Mouse (Mus musculus): ENCODE data around the gene Ywhaq. TPM values are rescaled to one million over a fixed set of nuclear protein-coding genes. Genes with fewer than 3 reads are reported as not detected.

Ywhaq gene
- polyA plus RNA-seq, 2 experiments, result 74.0 to 202 TPM

DNA sequence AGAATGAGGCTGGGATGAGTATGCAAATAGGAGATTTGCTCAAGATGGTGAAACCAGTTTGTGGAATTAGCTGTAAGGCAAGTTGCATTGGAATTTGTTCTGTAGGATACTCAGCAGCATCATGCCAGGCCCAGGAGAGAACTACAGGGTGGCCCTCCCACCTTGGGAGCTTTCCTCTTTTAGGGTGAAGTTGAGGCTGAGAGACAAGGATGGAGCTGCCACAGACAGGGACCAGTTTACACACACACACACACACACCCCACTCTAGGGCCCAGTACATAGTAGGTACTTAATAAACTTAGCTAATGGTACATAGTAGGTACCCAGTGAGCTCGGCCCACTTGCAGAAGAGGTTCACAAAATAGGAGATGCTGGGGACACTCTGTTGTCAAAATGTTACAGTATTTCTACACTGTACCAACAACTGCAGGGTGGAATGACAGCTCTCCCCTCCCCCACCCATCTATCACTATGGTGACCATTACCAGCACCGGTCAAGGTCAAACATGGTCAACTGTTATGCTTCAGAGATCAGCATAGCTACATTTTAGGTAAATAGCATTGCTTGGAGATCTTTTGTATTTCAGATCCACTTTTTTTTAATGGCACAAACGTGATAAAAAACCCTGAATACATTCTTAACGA is 21.4 kb upstream of the Ywhaq start:
- Histone ChIP-seq H3K27ac (no peak overlapping the region), H3K4me2 (ENCODE audit: low read depth) (no peak overlapping the region), H3K27me3 (ENCODE audit: control insufficient read depth, insufficient read depth, low read length) (no peaks in the 10 kb centered on the region), H3K4me3 (ENCODE audit: insufficient read depth in 1 of 2, low read depth in 2 of 2, low read length in 2 of 2) (no peak overlapping the region), H3K4me1 (replicated peaks; ENCODE audit: control insufficient read depth in 2 of 2, insufficient read depth in 2 of 2, low read length in 1 of 2) (peaks cover 0 to 2% of the 10 kb centered on the region in 2 experiments; a peak in 1 of 4 replicates), H3K9me3 (ENCODE audit: control insufficient read depth, low read length) (no peaks in the 10 kb centered on the region), H3K9ac (replicated peaks) (no peak overlapping the region), H3K36me3 (replicated peaks; ENCODE audit: control insufficient read depth, insufficient read depth, low read depth) (no peaks in the 10 kb centered on the region)
- DNase-seq (ENCODE audit: low read depth in 3 of 3, low spot score in 3 of 3) (no peak), ATAC-seq (ENCODE audit: insufficient read depth) (no peak)
- no peak for TF ChIP-seq CTCF (IDR thresholded peaks at IDR 0.05; ENCODE audit: low read depth)
- TF ChIP-seq EP300 (IDR thresholded peaks at IDR 0.05; ENCODE audit: low read depth), result no peak
- WGBS (ENCODE audit: insufficient replicate concordance), result 56% methylated on average over 4 of the region's 4 CpGs

DNA sequence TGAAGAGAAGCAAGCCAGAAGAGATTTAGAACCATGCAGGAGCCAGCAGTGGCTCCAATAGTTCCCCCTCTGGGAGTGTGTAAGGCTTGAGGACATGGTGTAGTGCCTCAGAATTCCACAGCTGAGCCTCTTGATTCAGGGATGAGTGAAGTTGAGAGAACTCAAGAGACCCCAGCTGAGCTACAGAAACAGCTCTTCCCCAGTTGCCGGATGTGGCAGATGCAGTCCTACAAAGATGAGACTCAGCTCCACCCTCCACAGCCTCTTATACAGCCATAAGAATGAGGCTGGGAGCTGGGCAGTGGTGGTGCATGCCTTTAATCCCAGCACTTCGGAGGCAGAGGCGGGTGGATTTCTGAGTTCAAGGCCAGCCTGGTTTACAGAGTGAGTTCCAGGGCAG is 20.9 kb upstream of the Ywhaq start:
- ATAC-seq (ENCODE audit: insufficient read depth) (no peak), DNase-seq (ENCODE audit: low read depth in 3 of 3, low spot score in 3 of 3) (no peak)
- no peak overlapping the region for H3K4me3 ChIP-seq (ENCODE audit: insufficient read depth in 1 of 2, low read depth in 2 of 2, low read length in 2 of 2)
- H3K9me3 ChIP-seq (ENCODE audit: control insufficient read depth, low read length), result no peaks in the 10 kb centered on the region
- H3K4me2 ChIP-seq (ENCODE audit: low read depth), result no peak overlapping the region
- TF ChIP-seq EP300 (IDR thresholded peaks at IDR 0.05; ENCODE audit: low read depth) (no peak), CTCF (IDR thresholded peaks at IDR 0.05; ENCODE audit: low read depth) (no peak)
- WGBS (ENCODE audit: insufficient replicate concordance), result 38% methylated on average over 3 of the region's 3 CpGs
- no peak overlapping the region for H3K9ac ChIP-seq (replicated peaks)
- H3K4me1 ChIP-seq (replicated peaks; ENCODE audit: control insufficient read depth in 2 of 2, insufficient read depth in 2 of 2, low read length in 1 of 2), result peaks cover 0 to 2% of the 10 kb centered on the region in 2 experiments; a peak in 1 of 4 replicates
- H3K27ac ChIP-seq, result no peak overlapping the region
- no peaks in the 10 kb centered on the region for H3K36me3 ChIP-seq (replicated peaks; ENCODE audit: control insufficient read depth, insufficient read depth, low read depth)
- no peaks in the 10 kb centered on the region for H3K27me3 ChIP-seq (ENCODE audit: control insufficient read depth, insufficient read depth, low read length)

DNA sequence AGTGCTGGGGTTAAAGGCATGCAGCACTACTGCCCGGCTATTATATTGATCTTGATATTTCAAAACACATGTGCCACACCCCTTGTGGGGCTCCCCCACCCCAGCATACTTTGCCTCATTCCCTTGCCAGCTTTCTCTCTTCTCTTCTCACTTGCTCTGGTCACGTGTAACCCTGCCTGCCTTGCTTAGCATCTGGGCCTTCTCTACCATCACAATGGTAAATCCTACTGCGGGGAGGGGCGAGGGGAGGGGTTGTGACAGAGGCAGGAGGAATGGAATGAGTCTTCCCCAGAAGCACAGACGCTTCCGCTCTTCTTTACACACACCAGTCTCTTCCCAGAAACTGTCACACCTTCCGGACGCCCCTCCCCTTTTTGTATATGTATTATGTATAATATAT is 14.5 kb upstream of the Ywhaq start:
- Histone ChIP-seq H3K27me3 (ENCODE audit: control insufficient read depth, insufficient read depth, low read length) (no peaks in the 10 kb centered on the region), H3K4me3 (ENCODE audit: insufficient read depth in 1 of 2, low read depth in 2 of 2, low read length in 2 of 2) (no peak overlapping the region), H3K4me2 (ENCODE audit: low read depth) (no peak overlapping the region), H3K9me3 (ENCODE audit: control insufficient read depth, low read length) (no peaks in the 10 kb centered on the region), H3K27ac (no peak overlapping the region), H3K9ac (replicated peaks) (no peak overlapping the region), H3K36me3 (replicated peaks; ENCODE audit: control insufficient read depth, insufficient read depth, low read depth) (no peaks in the 10 kb centered on the region), H3K4me1 (replicated peaks; ENCODE audit: control insufficient read depth in 2 of 2, insufficient read depth in 2 of 2, low read length in 1 of 2) (peaks cover 0 to 2% of the 10 kb centered on the region in 2 experiments; a peak in 1 of 4 replicates)
- TF ChIP-seq EP300 (IDR thresholded peaks at IDR 0.05; ENCODE audit: low read depth) (no peak), CTCF (IDR thresholded peaks at IDR 0.05; ENCODE audit: low read depth) (no peak)
- ATAC-seq (ENCODE audit: insufficient read depth) (no peak), DNase-seq (ENCODE audit: low read depth in 3 of 3, low spot score in 3 of 3) (no peak)
- 57% methylated on average over 8 of the region's 8 CpGs for WGBS (ENCODE audit: insufficient replicate concordance)

DNA sequence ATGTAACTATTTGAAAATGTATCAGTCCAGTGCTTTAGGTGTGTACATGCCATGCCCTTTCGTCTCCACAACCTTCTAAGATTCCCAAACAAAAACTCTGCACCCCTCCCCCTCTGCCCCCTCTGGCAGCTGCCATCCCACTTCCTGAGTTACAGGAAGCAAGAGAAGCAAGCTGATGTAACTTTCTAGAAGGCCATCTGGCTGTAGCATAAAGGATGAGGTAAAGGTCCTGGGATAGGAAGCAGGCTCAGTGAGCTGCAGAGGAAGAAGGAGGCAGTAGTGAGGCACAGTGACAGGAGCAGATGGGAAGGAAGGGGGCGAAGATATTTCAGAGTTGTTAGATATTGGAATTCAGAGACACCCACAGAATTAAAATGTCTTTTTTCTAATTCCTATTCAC is 13.6 kb upstream of the Ywhaq start:
- Histone ChIP-seq H3K4me3 (ENCODE audit: insufficient read depth in 1 of 2, low read depth in 2 of 2, low read length in 2 of 2) (no peak overlapping the region), H3K36me3 (replicated peaks; ENCODE audit: control insufficient read depth, insufficient read depth, low read depth) (no peaks in the 10 kb centered on the region), H3K9me3 (ENCODE audit: control insufficient read depth, low read length) (no peaks in the 10 kb centered on the region), H3K9ac (replicated peaks) (no peak overlapping the region), H3K4me1 (replicated peaks; ENCODE audit: control insufficient read depth in 2 of 2, insufficient read depth in 2 of 2, low read length in 1 of 2) (peaks cover 0 to 4% of the 10 kb centered on the region in 2 experiments; a peak in 2 of 4 replicates), H3K27me3 (ENCODE audit: control insufficient read depth, insufficient read depth, low read length) (no peaks in the 10 kb centered on the region), H3K4me2 (ENCODE audit: low read depth) (no peak overlapping the region), H3K27ac (no peak overlapping the region)
- TF ChIP-seq CTCF (IDR thresholded peaks at IDR 0.05; ENCODE audit: low read depth) (0 out of 2 replicates have a peak, but pooled peaks have one; percentile 4), EP300 (IDR thresholded peaks at IDR 0.05; ENCODE audit: low read depth) (no peak)
- whole genome bisulfite sequencing (ENCODE audit: insufficient replicate concordance), result 38% methylated on average over 2 of the region's 2 CpGs
- DNase-seq (ENCODE audit: low read depth in 3 of 3, low spot score in 3 of 3) (no peak), ATAC-seq (ENCODE audit: insufficient read depth) (no peak)

DNA sequence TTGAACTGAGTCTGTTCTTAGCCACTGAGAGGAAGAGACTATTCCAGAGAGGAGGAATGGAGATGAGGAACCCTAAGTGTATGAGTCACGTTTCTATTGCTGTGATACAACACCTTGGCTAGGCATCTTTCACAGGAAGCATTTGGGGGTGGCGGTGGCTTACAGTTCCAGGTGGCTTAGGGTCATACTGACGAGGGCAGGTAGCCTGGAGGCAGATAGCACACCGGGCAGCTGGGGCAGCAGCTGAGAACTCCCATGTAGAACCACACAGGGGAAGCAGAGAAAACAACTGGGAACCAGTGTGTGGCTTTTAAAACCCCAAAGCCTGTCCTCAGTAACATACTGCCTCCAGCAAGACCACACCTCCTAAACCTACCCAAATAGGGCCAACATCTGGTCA is 12.7 kb upstream of the Ywhaq start:
- H3K9ac ChIP-seq (replicated peaks), result no peak overlapping the region
- TF ChIP-seq CTCF (IDR thresholded peaks at IDR 0.05; ENCODE audit: low read depth) (no peak), EP300 (IDR thresholded peaks at IDR 0.05; ENCODE audit: low read depth) (no peak)
- no peak overlapping the region for H3K4me2 ChIP-seq (ENCODE audit: low read depth)
- DNase-seq (ENCODE audit: low read depth in 3 of 3, low spot score in 3 of 3), result no peak
- peaks cover 0 to 13% of the 10 kb centered on the region in 2 experiments; a peak in 2 of 4 replicates for H3K4me1 ChIP-seq (replicated peaks; ENCODE audit: control insufficient read depth in 2 of 2, insufficient read depth in 2 of 2, low read length in 1 of 2)
- no peaks in the 10 kb centered on the region for H3K9me3 ChIP-seq (ENCODE audit: control insufficient read depth, low read length)
- no peak overlapping the region for H3K27ac ChIP-seq
- WGBS (ENCODE audit: insufficient replicate concordance), result 37% methylated on average over 4 of the region's 4 CpGs
- no peak overlapping the region for H3K4me3 ChIP-seq (ENCODE audit: insufficient read depth in 1 of 2, low read depth in 2 of 2, low read length in 2 of 2)
- no peaks in the 10 kb centered on the region for H3K27me3 ChIP-seq (ENCODE audit: control insufficient read depth, insufficient read depth, low read length)
- ATAC-seq (ENCODE audit: insufficient read depth), result no peak
- H3K36me3 ChIP-seq (replicated peaks; ENCODE audit: control insufficient read depth, insufficient read depth, low read depth), result no peaks in the 10 kb centered on the region

Data from liver, embryonic 14.5 days (tissue).